Mouse (Mus musculus) kidney, adult 8-10 months (tissue): ENCODE data around the gene Mavs.
"Not testable (repeated sequence)": the region's sequence is repeated elsewhere in the genome, so short reads cannot be mapped to it uniquely, and the experiment has no call there.

ENCODE experiments used
- DNase-seq, 2 experiments: peaks; one replicate each; pipeline ENCODE4 v3.0.0; 2022

Gene Mavs

DNA sequence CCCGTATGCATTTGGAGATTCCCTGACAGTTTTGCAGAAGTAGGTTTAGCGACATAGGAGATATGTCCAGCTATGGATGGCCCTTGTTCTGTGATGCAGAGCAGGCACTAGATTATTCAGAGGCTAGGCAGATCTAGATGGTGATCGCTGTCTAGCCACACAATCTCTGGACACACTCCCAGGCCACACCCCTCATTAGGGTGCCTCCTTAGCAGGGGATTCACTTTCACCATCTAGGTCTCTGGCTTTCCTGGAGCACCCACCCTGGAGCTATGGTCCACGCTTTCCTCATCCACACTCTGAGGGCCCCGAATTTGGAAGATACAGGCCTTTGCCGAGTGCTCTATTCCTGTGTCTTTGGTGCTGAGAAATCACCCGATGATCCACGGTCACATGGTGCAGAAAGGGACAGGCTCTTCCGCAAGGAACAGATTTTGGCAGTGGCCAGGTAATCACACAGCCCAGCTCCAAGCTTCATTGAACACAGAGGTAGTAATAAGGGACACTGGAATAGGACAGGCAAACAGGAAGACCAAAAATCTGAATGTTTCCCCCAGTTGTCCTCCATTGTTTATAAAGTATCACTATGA, 22.7 kb upstream of the Mavs start:
- peak in 1 of 2 experiments; percentile 49 for DNase-seq

DNA sequence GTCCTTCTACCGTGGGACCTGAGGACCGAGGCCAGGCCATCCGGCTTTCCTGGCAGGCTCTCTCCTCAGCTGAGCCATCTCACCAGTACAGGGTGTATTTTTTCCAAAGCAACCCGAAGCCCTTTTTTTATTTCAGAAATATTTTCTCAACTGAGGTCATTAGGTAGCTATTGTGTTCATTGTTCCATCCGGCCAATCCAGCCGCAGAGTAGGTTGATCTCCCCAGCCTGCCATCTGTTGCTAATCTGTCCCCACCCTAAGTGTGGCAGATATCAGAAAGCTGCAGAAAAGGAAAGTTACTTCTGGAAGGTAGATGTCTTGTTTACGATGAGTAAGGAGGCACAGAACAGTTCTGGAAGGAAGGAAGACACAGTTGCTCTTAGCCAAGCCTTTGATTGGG, 20.1 kb upstream of the Mavs start:
- DNase-seq, result no peak

DNA sequence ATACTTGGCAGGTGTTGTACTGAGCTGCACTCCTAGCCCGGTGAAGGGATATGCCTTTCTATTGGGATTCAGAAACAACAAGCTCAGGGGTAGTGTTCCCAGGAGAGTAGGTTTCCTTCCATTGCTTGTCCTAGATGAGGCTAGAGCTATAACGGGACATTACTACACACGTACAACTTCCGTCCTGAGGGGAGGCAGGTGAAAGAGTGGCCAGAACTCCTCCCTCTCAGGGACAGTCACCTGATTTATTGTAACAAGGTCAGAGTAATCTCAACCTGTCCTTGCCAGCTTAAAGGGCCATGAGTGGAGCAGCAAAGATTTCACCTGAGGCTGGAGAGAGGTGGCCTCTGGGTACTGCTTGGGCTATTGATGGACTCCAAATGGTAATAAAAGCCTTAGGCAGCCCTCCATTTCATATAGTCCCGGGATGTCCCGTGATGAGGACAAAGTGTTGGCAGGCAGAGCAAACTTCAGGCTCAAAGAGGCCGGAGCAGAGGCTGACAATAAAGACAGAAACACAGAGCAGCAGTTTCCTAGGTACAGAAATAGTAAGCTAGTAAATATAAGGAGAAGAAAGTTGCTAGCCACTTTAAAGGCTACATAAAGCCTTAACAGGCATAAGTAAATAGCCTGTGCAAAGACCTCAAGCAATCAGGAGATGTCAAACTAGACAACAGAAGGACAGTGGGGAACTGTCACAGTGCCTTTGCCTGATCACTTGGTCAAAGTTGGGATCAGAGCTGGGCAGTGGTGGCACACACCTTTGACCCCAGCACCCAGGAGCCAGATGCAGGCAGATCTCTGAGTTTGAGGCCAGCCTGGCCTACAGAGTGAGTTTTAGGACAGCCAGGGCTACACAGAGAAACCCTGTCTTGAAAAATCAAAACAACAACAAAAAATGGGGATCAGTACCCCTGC, 17.7 kb upstream of the Mavs start:
- DNase-seq, result peak; percentile 55 to 73

DNA sequence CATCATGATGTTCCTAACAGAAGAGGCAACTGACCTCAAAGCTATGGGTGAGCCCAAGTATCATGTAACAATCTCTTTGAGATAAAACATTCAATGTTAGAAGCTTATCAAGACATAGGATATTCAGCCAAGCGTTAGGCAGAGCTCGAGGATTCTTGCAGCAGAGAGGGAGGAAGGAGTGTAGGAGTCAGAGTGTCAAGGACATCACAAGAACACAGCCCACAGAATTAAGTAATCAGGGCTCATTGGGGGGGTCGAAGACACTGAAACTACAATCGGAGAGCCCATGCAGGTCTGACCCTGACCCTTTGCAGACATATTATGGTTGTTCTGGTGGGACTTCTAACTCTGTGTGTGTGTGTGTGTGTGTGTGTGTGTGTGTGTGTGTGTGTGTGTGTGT, 13.8 kb upstream of the Mavs start:
- no peak for DNase-seq

DNA sequence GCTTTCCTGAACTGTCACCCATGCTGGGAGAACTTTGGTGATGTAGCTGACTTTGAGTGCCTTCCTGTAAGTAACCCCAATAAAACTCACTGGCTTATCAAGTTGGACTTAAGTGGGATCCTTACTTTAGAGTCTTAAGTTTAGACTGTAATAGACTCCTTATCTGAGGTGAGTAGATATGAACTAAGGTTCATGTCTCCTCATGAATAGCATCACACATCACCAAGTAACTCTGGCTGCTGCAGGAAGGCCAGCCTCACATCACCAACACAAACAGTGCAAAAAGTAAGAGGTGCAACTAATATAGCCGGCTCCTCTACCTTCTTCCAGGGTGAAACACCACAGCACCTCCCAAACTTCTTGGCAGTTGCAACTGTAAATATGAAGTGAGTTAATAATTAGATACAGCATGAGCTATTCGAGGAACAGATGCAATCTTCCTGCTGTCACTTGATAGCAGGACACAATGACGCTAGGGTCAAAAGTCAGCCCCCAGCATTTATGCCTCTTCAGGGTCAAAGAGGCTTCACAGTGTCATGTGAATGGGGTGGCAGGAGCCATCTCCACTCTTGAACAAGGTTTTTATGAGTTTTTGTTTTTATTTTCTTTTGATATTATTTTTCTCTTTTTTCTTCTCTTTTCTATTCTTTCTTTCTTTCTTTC, 11.9 kb upstream of the Mavs start:
- no peak for DNase-seq

DNA sequence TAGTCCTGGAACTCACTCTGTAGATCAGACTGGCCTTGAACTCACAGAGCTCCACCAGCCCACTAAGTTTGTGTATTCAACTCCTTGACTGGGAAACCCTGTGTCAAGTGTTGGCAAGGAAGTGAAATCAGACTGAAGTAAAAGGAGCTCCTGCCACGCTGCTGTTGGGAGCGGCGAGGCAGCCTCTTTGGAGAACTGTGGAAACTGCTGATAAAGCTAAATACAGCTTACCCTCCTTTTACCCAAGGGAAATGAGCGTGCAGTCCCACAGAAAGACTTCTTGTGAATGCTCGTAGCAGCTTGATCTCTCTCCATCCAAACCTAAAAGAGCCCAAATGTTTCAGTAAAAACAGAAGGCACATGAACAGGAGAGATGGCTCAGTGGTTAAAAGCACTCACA, 11.3 kb upstream of the Mavs start:
- DNase-seq, result no peak

DNA sequence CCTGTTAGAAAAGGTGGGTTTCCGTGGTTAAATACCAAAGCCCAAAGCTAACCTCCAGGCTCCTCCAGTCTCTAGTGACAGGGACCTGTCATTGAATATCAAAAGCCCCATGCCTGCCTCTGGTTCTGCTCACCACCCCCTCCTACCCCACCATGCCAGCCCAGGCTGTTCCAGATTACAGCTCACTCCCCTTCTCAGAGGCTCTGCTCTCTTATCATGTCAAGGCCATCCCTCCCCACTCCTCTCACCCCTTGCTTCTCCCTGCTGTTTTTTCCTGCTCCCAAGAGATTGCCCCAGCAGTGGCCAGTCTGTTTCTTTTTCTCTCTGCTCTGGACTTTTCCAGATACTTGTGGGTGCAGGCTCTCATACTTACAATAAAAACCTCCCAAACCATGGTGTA, 10.3 kb upstream of the Mavs start:
- DNase-seq, result no peak

DNA sequence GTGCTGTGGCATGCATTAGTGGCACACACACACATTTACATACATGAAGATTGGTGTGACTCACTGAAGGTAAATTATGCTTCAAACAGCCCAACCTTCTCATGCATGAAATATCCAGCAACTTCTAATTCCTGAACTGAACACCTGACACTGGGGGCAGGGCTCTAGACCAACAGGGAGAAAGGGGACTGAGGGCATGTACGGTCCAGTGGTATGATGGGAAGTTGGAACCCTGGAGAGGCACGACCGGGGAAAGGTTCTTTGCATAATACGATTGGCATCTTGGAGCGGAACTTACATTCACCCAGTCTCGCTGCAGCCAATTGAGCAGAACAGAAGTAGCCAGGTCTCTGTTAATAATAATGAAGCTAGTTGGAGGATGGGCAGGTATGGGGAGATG, 8.7 kb upstream of the Mavs start:
- DNase-seq, result peak; percentile 74 to 89

DNA sequence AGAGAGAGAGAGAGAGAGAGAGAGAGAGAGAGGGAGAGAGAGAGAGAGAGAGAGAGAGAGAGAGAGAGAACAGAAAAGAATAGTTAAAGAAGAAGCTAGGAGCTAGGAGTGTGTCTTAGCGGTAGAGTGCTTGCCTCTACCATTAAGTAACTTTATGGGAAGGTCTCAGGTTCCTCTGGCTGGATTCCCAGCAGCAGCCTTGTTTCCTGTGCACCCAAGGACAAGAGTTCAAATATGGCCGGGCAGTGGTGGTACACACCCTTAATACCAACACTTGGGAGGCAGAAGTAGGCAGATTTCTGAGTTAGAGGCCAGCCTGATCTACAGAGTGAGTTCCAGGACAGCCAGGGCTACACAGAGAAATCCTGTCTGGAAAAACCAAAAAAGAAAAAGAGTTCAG, 7.2 kb upstream of the Mavs start:
- not testable (repeated sequence) for DNase-seq

DNA sequence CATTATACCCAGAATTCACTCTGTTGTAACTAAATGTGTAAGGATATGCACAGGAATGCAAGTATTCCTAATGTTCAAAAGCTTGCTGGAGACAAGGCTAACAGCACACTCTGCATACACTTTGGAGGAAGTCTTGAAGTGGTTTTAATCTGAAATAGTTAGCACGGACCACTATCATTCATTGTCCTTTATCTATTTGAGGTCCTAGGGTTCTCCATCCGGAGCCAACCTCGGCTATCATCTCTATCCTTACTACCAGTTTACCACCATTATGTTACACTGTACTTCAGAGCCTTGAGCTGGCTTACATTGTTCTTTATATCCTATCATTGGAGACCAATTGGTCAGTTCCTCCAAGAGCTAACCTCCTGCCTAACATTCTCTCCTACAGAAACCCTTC, 6.6 kb upstream of the Mavs start:
- no peak for DNase-seq

DNA sequence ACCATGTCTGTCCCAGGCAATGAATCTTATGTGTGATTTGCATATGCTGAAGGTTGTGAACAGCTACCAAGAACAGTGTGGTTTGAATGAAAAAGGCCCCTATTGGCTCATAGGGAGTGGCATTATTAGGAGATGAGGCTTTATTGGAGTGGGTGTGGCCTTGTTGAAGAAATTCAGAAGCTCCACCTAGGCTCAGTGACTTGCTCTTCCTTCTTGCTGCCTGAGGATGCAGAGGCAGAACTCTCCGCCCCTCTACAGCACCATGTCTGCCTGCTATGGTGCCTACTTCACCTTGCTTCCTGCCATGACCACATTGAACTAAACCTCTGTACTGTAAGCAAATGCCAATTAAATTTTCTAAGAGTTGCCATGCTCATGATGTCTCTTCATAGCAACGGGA, 1.3 kb upstream of the Mavs start:
- no peak for DNase-seq

DNA sequence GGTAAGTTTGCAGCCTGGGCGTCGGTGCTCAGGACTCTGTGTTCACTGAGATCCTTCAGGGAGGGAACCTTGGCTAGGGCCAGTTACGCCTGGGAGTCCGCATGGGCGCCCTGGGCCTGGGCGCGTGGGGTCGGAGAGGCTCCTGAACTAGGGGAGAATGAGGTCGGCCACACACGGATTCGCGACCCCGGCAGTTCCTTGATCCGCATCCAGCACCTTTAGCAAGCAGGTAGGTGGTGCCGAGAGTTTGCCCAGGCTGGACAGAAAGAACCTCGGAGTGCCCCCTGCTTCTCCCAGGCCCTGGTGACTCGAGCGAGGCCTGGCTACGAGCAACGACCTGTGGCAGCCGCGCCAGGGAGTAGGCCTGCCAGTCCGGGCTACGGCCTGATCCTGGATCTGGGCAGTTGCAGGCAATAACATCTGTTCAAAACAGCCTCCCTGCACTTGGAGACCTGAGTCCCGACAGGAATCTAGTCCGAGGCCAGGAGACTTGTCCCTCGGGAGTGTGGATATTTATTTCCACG, 326 bp downstream of the Mavs start:
- DNase-seq, result no peak

DNA sequence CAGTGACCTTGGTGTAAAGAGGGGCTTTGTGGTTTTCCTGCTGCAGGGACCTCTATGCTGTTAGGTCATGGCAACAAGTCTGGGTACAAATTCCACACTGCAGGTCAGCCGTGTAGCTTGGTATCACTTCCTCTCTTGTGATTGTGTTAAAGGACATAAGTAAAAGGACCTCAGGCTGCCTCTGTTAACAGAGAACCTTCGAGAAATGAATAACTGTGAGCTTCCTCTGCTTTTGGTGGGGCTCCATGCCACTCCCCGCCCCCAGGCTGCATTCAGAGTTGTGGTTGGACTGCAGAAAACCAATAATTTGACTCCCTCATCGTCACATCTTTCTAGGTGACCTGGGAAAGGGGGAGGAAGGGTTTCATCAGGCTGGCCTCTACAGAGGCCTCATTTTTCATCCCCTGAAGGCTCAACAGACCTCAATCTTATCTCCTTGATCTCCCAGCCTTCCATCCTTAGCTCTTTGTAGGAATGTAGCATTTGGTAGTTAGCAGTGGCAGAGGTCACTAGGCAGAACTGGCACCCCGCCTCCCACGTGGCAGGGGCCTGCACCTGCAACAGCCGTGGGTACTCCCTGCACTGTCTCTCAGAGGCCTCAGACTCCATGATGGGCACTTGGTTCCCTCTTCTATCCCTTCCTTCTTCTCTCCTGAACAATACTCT, 1.2 kb downstream of the Mavs start:
- peak; percentile 56 to 60 for DNase-seq

DNA sequence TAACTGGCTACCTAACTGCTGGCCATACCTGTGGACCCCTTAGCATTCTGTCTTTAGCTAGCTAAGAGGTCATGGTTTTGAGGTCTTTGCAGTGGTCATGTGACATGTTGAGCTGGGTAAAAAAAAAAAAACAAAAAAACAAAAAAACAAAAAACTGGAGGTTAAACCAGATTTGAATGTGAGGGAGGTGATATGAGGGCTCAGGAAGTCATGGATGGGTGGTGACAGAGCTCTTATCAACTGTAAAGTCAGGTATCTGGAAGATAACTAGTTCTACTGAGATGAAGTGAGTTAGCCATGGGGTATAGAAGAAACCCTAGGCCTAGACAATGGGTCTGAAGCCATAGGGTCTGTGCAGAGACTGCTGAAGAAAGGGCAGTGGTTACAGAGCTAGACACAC, 8.3 kb downstream of the Mavs start:
- no peak for DNase-seq

DNA sequence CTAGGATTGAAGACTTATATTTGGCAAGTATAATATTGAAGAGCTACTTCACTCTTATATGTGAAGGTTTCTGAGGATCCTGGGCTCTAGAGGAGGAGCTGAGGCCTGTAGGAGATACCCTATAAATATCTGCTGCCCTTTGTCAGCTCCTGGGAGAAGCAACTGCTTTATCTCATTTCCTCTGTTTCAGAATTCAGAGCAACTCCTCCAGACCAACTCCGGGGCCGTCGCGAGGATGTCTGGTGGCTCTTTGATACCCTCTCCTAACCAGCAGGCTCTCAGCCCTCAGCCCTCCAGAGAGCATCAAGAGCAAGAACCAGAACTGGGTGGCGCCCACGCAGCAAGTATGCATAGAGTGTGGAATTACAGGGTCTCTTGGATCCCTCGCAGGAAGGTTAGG, 9.1 kb downstream of the Mavs start:
- DNase-seq, result no peak

DNA sequence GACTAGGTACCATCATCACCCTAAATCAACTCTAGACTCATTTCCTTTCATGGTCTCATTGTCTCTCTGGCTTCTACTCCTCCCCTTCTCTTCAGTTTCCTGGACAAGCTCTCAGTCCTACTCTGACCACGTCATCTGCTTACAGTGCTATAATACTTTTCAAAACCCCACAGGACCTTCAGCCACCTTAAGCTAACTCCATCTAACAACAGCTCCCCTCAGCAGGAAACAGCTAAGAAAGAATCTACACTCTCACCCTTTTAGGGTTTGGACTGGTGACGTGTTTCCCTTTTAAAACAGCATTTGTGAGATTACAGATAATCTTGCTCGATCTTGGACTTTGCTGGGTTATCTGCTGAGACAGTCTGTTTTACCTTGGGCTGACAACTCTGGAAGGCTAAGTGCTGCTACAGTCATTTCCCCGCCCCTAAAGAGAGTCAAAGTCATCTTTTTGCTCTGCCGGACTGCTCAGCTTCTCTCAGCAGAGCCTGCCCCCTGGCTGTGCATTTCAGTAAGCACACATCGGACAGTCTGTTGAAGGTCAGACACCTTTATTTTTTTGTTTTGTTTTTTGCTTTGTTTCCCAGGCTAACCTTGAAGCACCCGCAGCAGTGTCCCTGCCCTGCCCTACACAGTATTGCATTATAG, 19.9 kb downstream of the Mavs start:
- DNase-seq, result peak; percentile 77 to 79

DNA sequence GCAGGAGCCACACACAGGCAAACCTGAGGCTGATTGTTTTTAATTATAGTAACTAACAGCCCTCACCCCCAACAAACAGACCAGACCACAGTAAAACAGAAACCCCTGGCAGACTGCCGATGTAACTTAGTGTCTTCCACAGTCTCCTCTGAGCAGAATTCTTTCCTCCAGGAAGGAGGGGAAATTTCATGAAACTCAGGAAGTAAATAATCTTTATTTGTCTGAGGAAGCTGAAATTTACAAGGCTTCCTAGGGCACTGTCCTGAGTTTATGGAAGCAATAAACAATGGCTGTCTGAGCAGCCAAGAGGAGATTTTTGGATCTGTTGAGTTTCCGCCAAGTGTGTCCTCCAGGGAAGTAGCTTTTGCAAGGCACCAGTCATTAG, 20.5 kb downstream of the Mavs start:
- DNase-seq, result peak; percentile 24 to 34

DNA sequence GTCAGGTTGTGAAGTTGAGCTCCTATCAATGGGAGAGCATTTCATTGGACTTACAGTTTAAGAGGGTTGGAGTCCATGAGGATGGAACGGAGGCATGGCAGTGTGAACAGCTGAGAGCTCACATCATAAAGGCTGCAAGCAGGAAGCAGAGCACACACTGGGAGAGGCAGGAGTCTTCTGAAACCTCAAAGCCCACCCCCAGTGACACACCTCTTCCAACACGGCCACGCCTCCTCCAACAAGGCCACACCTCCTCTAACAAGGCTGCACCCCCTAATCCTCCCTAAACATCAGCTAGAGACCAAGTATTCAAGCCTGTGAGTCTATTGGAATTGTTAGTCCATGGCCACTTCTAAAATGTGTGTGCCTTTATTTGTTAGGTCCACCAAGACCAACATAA, 21.9 kb downstream of the Mavs start:
- no peak for DNase-seq

DNA sequence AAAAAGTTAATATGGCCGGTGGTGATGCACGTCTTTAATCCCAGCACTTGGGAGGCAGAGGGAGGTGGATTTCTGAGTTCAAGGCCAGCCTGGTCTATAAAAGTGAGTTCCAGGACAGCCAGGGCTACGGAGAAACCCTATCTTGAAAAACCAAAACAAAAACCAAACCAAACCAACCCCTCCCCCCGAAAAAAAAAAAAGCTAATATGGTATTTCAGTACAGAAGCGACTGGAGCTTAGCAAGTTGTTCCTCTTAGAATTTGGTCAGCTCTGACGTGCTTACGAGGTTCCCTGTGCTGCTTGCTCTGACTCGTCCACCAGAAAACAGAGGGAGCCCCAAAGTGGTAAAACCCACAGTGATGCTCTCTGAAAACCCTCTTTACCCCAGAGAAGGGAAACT, 24.8 kb downstream of the Mavs start:
- no peak for DNase-seq

DNA sequence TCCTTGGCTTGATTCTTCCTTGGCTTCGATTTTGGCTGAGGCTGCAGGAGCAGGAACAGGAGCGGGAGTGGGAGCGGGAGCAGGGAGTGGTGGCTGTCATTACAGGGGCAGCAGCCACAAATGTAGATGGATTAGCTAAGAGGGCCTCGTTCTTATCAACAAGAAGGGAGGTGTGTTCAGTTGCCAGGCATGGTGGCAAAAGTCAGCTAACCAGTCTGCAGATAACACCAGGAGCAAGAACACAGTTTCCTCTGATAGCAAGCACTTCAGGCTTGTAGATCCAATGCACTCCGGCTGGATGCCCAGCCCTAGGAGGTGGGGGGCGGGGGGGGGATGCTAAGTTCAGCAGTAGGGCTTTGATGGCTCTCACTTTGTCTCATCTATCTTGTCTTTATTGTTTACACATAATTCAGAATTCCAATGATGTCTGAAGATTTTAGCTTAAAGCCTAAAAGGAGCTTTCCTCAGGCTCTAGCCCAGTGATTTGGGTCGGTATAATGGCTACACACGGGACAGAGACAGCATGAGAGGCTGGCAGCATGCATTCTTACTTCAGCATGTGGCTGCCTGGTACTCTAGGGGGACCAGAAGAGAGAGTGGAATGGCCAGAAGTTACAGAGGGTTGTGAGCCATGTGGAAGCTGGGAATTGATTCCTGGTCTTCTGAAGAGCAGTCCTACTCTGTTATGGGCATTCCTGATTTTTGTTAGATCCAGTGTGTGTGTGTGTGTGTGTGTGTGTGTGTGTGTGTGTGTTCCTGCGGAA, 26.9 kb downstream of the Mavs start:
- no peak for DNase-seq

DNA sequence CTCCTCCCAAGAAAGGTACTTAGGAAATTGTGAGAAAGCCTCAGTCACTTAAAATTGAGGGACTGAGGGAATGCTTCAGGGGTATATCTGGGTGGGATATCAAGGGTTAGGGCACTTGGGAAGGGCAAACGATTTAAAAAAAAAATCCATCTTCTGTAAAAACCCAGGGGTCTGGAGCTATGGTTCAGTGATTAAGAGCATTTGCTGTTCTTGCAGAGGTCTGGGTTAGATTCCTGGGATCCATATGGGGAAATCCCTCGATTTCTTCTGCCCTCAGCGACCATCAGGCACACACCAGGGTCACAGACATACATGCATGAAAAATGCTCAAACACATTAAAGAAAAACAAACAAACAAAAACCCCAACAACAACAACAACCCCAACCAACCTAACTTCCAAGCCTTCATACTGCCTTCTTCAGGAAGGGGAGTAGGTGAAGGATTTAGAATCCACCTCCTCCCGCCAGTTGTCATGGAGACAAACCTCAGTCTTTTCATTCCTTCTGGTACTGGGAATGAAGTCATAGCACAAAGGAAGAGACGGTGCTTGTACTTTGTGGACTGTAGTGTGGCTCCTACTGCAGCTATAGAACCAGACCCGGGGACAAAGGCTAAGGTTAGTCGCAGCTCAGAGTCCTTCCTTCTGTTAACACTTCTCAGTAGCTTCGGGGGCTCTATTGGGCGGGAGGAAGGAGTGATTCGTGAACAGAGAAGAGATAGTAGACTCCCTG, 27.8 kb downstream of the Mavs start:
- no peak for DNase-seq
